Mouse (Mus musculus) small intestine, adult 2 months (tissue): ENCODE data around the gene Kcnd3. TPM values are rescaled to one million over a fixed set of nuclear protein-coding genes. Genes with fewer than 3 reads are reported as not detected.

Experiments
- H3K27ac ChIP-seq: fragments of 200-500 bp; 2 replicates; pipeline ENCODE4 v1.5.1; 2012; ENCODE audit warnings: low read depth, low read length, control low read depth, inconsistent platforms; ENCODE audit not compliant: insufficient read depth
- H3K27me3 ChIP-seq: fragments of 200-500 bp; 2 replicates; pipeline ENCODE4 v1.6.1; 2012; ENCODE audit warnings: mild to moderate bottlenecking, moderate library complexity, low read length, inconsistent platforms; ENCODE audit not compliant: control insufficient read depth, insufficient read depth
- H3K36me3 ChIP-seq: fragments of 200-500 bp; 2 replicates; pipeline ENCODE4 v1.6.1; 2012; ENCODE audit warnings: mild to moderate bottlenecking, low read length, control low read depth, inconsistent platforms; ENCODE audit not compliant: control insufficient read depth, insufficient read depth
- H3K4me1 ChIP-seq: fragments of 200-500 bp; 2 replicates; pipeline ENCODE4 v1.6.1; 2012; ENCODE audit warnings: low read length, inconsistent platforms, mixed read lengths; ENCODE audit not compliant: control insufficient read depth, insufficient read depth, insufficient read length
- H3K4me3 ChIP-seq: fragments of 200-500 bp; 2 replicates; pipeline ENCODE4 v1.5.1; 2012; ENCODE audit warnings: low read depth, mild to moderate bottlenecking, control low read depth, inconsistent platforms, low read length, moderate library complexity
- CTCF ChIP-seq: fragments of 200-500 bp; IDR thresholded peaks from 2 replicates; pipeline ENCODE4 v1.5.1; 2012; ENCODE audit warnings: low read depth, mild to moderate bottlenecking, control low read depth, inconsistent platforms, low read length, moderate library complexity, mixed read lengths; ENCODE audit not compliant: insufficient replicate concordance, insufficient read length; ENCODE audit errors: extremely low read depth
- POLR2A ChIP-seq: fragments of 200-500 bp; IDR thresholded peaks from 2 replicates; pipeline ENCODE4 v1.6.1; 2012; ENCODE audit warnings: low read depth, mild to moderate bottlenecking, control low read depth, inconsistent platforms, low read length, moderate library complexity
- WGBS: fragments of 180-500 bp; shearing (Covaris S2); methylation state at CpG from one replicate; pipeline ENCODE4 v1.1.7; 2018; 5-methylcytosine and 5-hydroxymethylcytosine counted together
- polyA plus RNA-seq: library from polyadenylated mRNA; depleted of rRNA; stranded (reverse); fragments of >200 nt; gene quantifications from 2 replicates; pipeline ENCODE4 v1.2.3, GENCODE M21; 2012

The Kcnd3 gene
- polyA plus RNA-seq, 1 experiment = 1.5 TPM

- no peaks in the 10 kb centered on the region for H3K27me3 ChIP-seq
- TF ChIP-seq CTCF (no peak), POLR2A (no peak)
- H3K4me3 ChIP-seq = no peak overlapping the region
- 26% methylated on average over 4 of the region's 4 CpGs for WGBS
- no peak overlapping the region for H3K27ac ChIP-seq
- no peaks in the 10 kb centered on the region for H3K4me1 ChIP-seq
- no peaks in the 10 kb centered on the region for H3K36me3 ChIP-seq
Observed at GRCm38 (mm10) chr3:105489607-105490006, 37.5 kb downstream of the Kcnd3 start.

- Histone ChIP-seq H3K4me1 (no peaks in the 10 kb centered on the region), H3K27me3 (no peaks in the 10 kb centered on the region), H3K36me3 (no peaks in the 10 kb centered on the region), H3K4me3 (no peak overlapping the region), H3K27ac (no peak overlapping the region)
- WGBS = 25% methylated on average over 9 of the region's 9 CpGs
- no peak for TF ChIP-seq POLR2A
- no peak for TF ChIP-seq CTCF
Observed at GRCm38 (mm10) chr3:105494886-105495285, 42.8 kb downstream of the Kcnd3 start.

- WGBS = 88% methylated on average over 7 of the region's 7 CpGs
- Histone ChIP-seq H3K27me3 (no peaks in the 10 kb centered on the region), H3K4me1 (no peaks in the 10 kb centered on the region), H3K4me3 (no peak overlapping the region), H3K27ac (no peak overlapping the region), H3K36me3 (no peaks in the 10 kb centered on the region)
- TF ChIP-seq POLR2A (no peak), CTCF (no peak)
Observed at GRCm38 (mm10) chr3:105496216-105496615, 44.1 kb downstream of the Kcnd3 start.

GRCm38 (mm10) chr3:105496935-105497334 is 44.8 kb downstream of the Kcnd3 start:
- 81% methylated on average over 5 of the region's 5 CpGs for WGBS
- no peak for TF ChIP-seq CTCF
- no peak for TF ChIP-seq POLR2A
- no peaks in the 10 kb centered on the region for H3K27me3 ChIP-seq

GRCm38 (mm10) chr3:105501071-105501470 is 48.9 kb downstream of the Kcnd3 start:
- WGBS = 78% methylated on average over 1 of the region's 1 CpGs
- TF ChIP-seq POLR2A (no peak), CTCF (no peak)
- no peaks in the 10 kb centered on the region for H3K4me1 ChIP-seq
- no peak overlapping the region for H3K27ac ChIP-seq
- no peak overlapping the region for H3K4me3 ChIP-seq
- H3K27me3 ChIP-seq = no peaks in the 10 kb centered on the region
- no peaks in the 10 kb centered on the region for H3K36me3 ChIP-seq

More at GRCm38 (mm10) chr3:105496935-105497334, 44.8 kb downstream of the Kcnd3 start:
- Histone ChIP-seq H3K4me3 (no peak overlapping the region), H3K4me1 (no peaks in the 10 kb centered on the region), H3K36me3 (no peaks in the 10 kb centered on the region), H3K27ac (no peak overlapping the region)

GRCm38 (mm10) chr3:105504272-105504671 is 52.1 kb downstream of the Kcnd3 start:
- no peaks in the 10 kb centered on the region for H3K36me3 ChIP-seq
- 49% methylated on average over 3 of the region's 3 CpGs for WGBS
- H3K4me1 ChIP-seq = no peaks in the 10 kb centered on the region
- no peak overlapping the region for H3K27ac ChIP-seq
- no peak for TF ChIP-seq CTCF
- no peak for TF ChIP-seq POLR2A
- H3K4me3 ChIP-seq = no peak overlapping the region
- H3K27me3 ChIP-seq = no peaks in the 10 kb centered on the region

GRCm38 (mm10) chr3:105505161-105505872 is 53.2 kb downstream of the Kcnd3 start:
- TF ChIP-seq CTCF (no peak), POLR2A (no peak)
- H3K4me3 ChIP-seq = no peak overlapping the region
- H3K4me1 ChIP-seq = no peaks in the 10 kb centered on the region
- whole genome bisulfite sequencing = 76% methylated on average over 15 of the region's 15 CpGs
- H3K27me3 ChIP-seq = no peaks in the 10 kb centered on the region
- no peak overlapping the region for H3K27ac ChIP-seq
- H3K36me3 ChIP-seq = no peaks in the 10 kb centered on the region

GRCm38 (mm10) chr3:105505873-105506170 is 53.7 kb downstream of the Kcnd3 start:
- no peaks in the 10 kb centered on the region for H3K4me1 ChIP-seq
- H3K4me3 ChIP-seq = no peak overlapping the region
- no peaks in the 10 kb centered on the region for H3K36me3 ChIP-seq
- H3K27ac ChIP-seq = no peak overlapping the region
- 73% methylated on average over 7 of the region's 7 CpGs for WGBS
- TF ChIP-seq CTCF (no peak), POLR2A (no peak)
- no peaks in the 10 kb centered on the region for H3K27me3 ChIP-seq
